Mouse (Mus musculus): ENCODE results near the gene Prss48.

Prss48 gene

GRCm38 (mm10) chr3:85950914-85951313, 51.4 kb downstream of the Prss48 start:
- DNase-seq (ENCODE audit: low read depth, low spot score): no peak
